Mouse (Mus musculus): ENCODE results near the gene Snrpd2. TPM values are rescaled to one million over a fixed set of nuclear protein-coding genes. Genes with fewer than 3 reads are reported as not detected.

Snrpd2 gene
- polyA plus RNA-seq, 1 experiment from 2014 or later: 97.8 TPM

- peaks cover 84% of the 10 kb centered on the region for H3K27me3 ChIP-seq (replicated peaks)
- H3K4me3 ChIP-seq: no peak overlapping the region
- no peak overlapping the region for H3K27ac ChIP-seq
- WGBS (ENCODE audit: insufficient replicate concordance): 66% methylated on average over 3 of the region's 3 CpGs
- H3K4me1 ChIP-seq: peaks cover 35% of the 10 kb centered on the region
- no peak overlapping the region for H3K9ac ChIP-seq
- ATAC-seq: no peak
- no peaks in the 10 kb centered on the region for H3K36me3 ChIP-seq
- no peak overlapping the region for H3K4me2 ChIP-seq
- no peaks in the 10 kb centered on the region for H3K9me3 ChIP-seq (replicated peaks)
Measured at GRCm38 (mm10) chr7:19166990-19167389, 17.5 kb downstream of the Snrpd2 start.

- Histone ChIP-seq H3K27me3 (replicated peaks) (peaks cover 82% of the 10 kb centered on the region), H3K9me3 (replicated peaks) (no peaks in the 10 kb centered on the region), H3K9ac (no peak overlapping the region), H3K4me1 (peaks cover 34% of the 10 kb centered on the region), H3K27ac (no peak overlapping the region; the same call in 1 of the 2 replicates), H3K4me2 (no peak overlapping the region), H3K4me3 (no peak overlapping the region), H3K36me3 (no peaks in the 10 kb centered on the region)
- ATAC-seq: no peak
- 49% methylated on average over 10 of the region's 10 CpGs for WGBS (ENCODE audit: insufficient replicate concordance)
Measured at GRCm38 (mm10) chr7:19169506-19169905, 20.0 kb downstream of the Snrpd2 start.

- peak overlapping the region; percentile 62 for H3K27ac ChIP-seq
- H3K36me3 ChIP-seq: no peaks in the 10 kb centered on the region
- peaks cover 81% of the 10 kb centered on the region for H3K27me3 ChIP-seq (replicated peaks)
- H3K9me3 ChIP-seq (replicated peaks): no peaks in the 10 kb centered on the region
- peaks cover 28% of the 10 kb centered on the region for H3K4me1 ChIP-seq
- no peak overlapping the region for H3K4me3 ChIP-seq
- 49% methylated on average over 8 of the region's 8 CpGs for WGBS (ENCODE audit: insufficient replicate concordance)
- ATAC-seq: no peak
- no peak overlapping the region for H3K9ac ChIP-seq
- H3K4me2 ChIP-seq: no peak overlapping the region
Measured at GRCm38 (mm10) chr7:19170142-19170541, 20.6 kb downstream of the Snrpd2 start.

GRCm38 (mm10) chr7:19171831-19172230, 22.3 kb downstream of the Snrpd2 start:
- Histone ChIP-seq H3K4me2 (no peak overlapping the region), H3K4me1 (peaks cover 27% of the 10 kb centered on the region), H3K4me3 (no peak overlapping the region), H3K9me3 (replicated peaks) (no peaks in the 10 kb centered on the region), H3K27me3 (replicated peaks) (peaks cover 85% of the 10 kb centered on the region), H3K9ac (no peak overlapping the region), H3K27ac (no peak overlapping the region), H3K36me3 (no peaks in the 10 kb centered on the region)
- no peak for ATAC-seq
- 21% methylated on average over 8 of the region's 8 CpGs for WGBS (ENCODE audit: insufficient replicate concordance)

- H3K27me3 ChIP-seq (replicated peaks): peaks cover 90% of the 10 kb centered on the region
- H3K4me2 ChIP-seq: peak overlapping the region; percentile 50
- no peaks in the 10 kb centered on the region for H3K9me3 ChIP-seq (replicated peaks)
- H3K4me1 ChIP-seq: peaks cover 32% of the 10 kb centered on the region
- ATAC-seq: peak; percentile 48; the same call in 1 of the 2 replicates
- H3K4me3 ChIP-seq: peak overlapping the region; percentile 25; the same call in 1 of the 2 replicates
- H3K36me3 ChIP-seq: no peaks in the 10 kb centered on the region
- H3K27ac ChIP-seq: no peak overlapping the region
- H3K9ac ChIP-seq: 0 out of 2 replicates have a peak overlapping the region, but pooled peaks have one; percentile 10
- WGBS (ENCODE audit: insufficient replicate concordance): 5% methylated on average over 17 of the region's 17 CpGs
Measured at GRCm38 (mm10) chr7:19172874-19173273, 23.4 kb downstream of the Snrpd2 start.

- WGBS (ENCODE audit: insufficient replicate concordance): 3% methylated on average over 30 of the region's 30 CpGs
- Histone ChIP-seq H3K27me3 (replicated peaks) (peaks cover 89% of the 10 kb centered on the region), H3K4me2 (peak within 1 kb of the TSS; percentile 30)
Measured at GRCm38 (mm10) chr7:19175708-19176515, 26.4 kb downstream of the Snrpd2 start, which contains the start of gene Eml2. Eml2 (plus strand) TSS chr7:19176421.

GRCm38 (mm10) chr7:19176516-19176947, 27.0 kb downstream of the Snrpd2 start:
- Histone ChIP-seq H3K4me3 (peak overlapping the region; percentile 13; the same call in 1 of the 2 replicates), H3K4me1 (peaks cover 69% of the 10 kb centered on the region), H3K36me3 (no peaks in the 10 kb centered on the region), H3K9me3 (replicated peaks) (no peaks in the 10 kb centered on the region), H3K4me2 (peak overlapping the region; percentile 30), H3K27ac (no peak overlapping the region), H3K9ac (no peak overlapping the region), H3K27me3 (replicated peaks) (peaks cover 86% of the 10 kb centered on the region)
- no peak for ATAC-seq
- WGBS (ENCODE audit: insufficient replicate concordance): 8% methylated on average over 21 of the region's 21 CpGs

More at GRCm38 (mm10) chr7:19175708-19176515, 26.4 kb downstream of the Snrpd2 start, which contains the start of gene Eml2:
- no peaks in the 10 kb centered on the region for H3K36me3 ChIP-seq
- no peak within 1 kb of the TSS for H3K27ac ChIP-seq
- ATAC-seq: no peak
- no peaks in the 10 kb centered on the region for H3K9me3 ChIP-seq (replicated peaks)
- H3K4me3 ChIP-seq: peak within 1 kb of the TSS; percentile 13; the same call in 1 of the 2 replicates
- peaks cover 63% of the 10 kb centered on the region for H3K4me1 ChIP-seq
- no peak within 1 kb of the TSS for H3K9ac ChIP-seq

GRCm38 (mm10) chr7:19177216-19177615, 27.7 kb downstream of the Snrpd2 start:
- H3K9ac ChIP-seq: no peak overlapping the region
- no peak overlapping the region for H3K4me3 ChIP-seq
- no peaks in the 10 kb centered on the region for H3K36me3 ChIP-seq
- H3K4me1 ChIP-seq: peaks cover 69% of the 10 kb centered on the region
- WGBS (ENCODE audit: insufficient replicate concordance): 59% methylated on average over 7 of the region's 7 CpGs
- no peak overlapping the region for H3K27ac ChIP-seq
- ATAC-seq: no peak
- no peak overlapping the region for H3K4me2 ChIP-seq
- peaks cover 81% of the 10 kb centered on the region for H3K27me3 ChIP-seq (replicated peaks)
- no peaks in the 10 kb centered on the region for H3K9me3 ChIP-seq (replicated peaks)

GRCm38 (mm10) chr7:19178035-19178434, 28.5 kb downstream of the Snrpd2 start:
- WGBS (ENCODE audit: insufficient replicate concordance): 12% methylated on average over 18 of the region's 18 CpGs
- Histone ChIP-seq H3K27ac (no peak overlapping the region), H3K4me2 (peak overlapping the region; percentile 25; the same call in 1 of the 2 replicates), H3K27me3 (replicated peaks) (peaks cover 73% of the 10 kb centered on the region), H3K4me1 (peaks cover 65% of the 10 kb centered on the region), H3K9me3 (replicated peaks) (no peaks in the 10 kb centered on the region), H3K4me3 (0 out of 2 replicates have a peak overlapping the region, but pooled peaks have one; percentile 2), H3K9ac (no peak overlapping the region), H3K36me3 (no peaks in the 10 kb centered on the region)
- no peak for ATAC-seq

- 4% methylated on average over 25 of the region's 27 CpGs for WGBS (ENCODE audit: insufficient replicate concordance)
- ATAC-seq: no peak
- Histone ChIP-seq H3K36me3 (no peaks in the 10 kb centered on the region), H3K27ac (no peak overlapping the region), H3K4me3 (peak overlapping the region; percentile 24; the same call in 1 of the 2 replicates), H3K9ac (no peak overlapping the region), H3K4me1 (peaks cover 65% of the 10 kb centered on the region), H3K9me3 (replicated peaks) (no peaks in the 10 kb centered on the region), H3K4me2 (peak overlapping the region; percentile 61), H3K27me3 (replicated peaks) (peaks cover 68% of the 10 kb centered on the region)
Measured at GRCm38 (mm10) chr7:19178443-19179092, 29.0 kb downstream of the Snrpd2 start.

- peak overlapping the region; percentile 24 for H3K4me3 ChIP-seq
- ATAC-seq: no peak
- no peaks in the 10 kb centered on the region for H3K36me3 ChIP-seq
- H3K27ac ChIP-seq: no peak overlapping the region
- WGBS (ENCODE audit: insufficient replicate concordance): under 1% methylated on average over 30 of the region's 32 CpGs
- peak overlapping the region; percentile 61 for H3K4me2 ChIP-seq
- H3K9ac ChIP-seq: no peak overlapping the region
- H3K4me1 ChIP-seq: peaks cover 65% of the 10 kb centered on the region
- H3K27me3 ChIP-seq (replicated peaks): peaks cover 62% of the 10 kb centered on the region
- H3K9me3 ChIP-seq (replicated peaks): no peaks in the 10 kb centered on the region
Measured at GRCm38 (mm10) chr7:19179173-19179572, 29.7 kb downstream of the Snrpd2 start.

- H3K4me3 ChIP-seq: peak overlapping the region; percentile 24; the same call in 1 of the 2 replicates
- peaks cover 55% of the 10 kb centered on the region for H3K27me3 ChIP-seq (replicated peaks)
- no peaks in the 10 kb centered on the region for H3K36me3 ChIP-seq
- WGBS (ENCODE audit: insufficient replicate concordance): 39% methylated on average over 6 of the region's 6 CpGs
- peak overlapping the region; percentile 61 for H3K4me2 ChIP-seq
- H3K27ac ChIP-seq: no peak overlapping the region
- ATAC-seq: no peak
- peaks cover 69% of the 10 kb centered on the region for H3K4me1 ChIP-seq
- no peaks in the 10 kb centered on the region for H3K9me3 ChIP-seq (replicated peaks)
- H3K9ac ChIP-seq: no peak overlapping the region
Measured at GRCm38 (mm10) chr7:19179936-19180335, 30.4 kb downstream of the Snrpd2 start.
